Mouse (Mus musculus): ENCODE results near the gene Syndig1. TPM values are rescaled to one million over a fixed set of nuclear protein-coding genes. Genes with fewer than 3 reads are reported as not detected.

Gene Syndig1
- polyA plus RNA-seq, 1 experiment from 2014 or later = 15.0 TPM

- H3K27ac ChIP-seq = no peak overlapping the region
- no peaks in the 10 kb centered on the region for H3K36me3 ChIP-seq
- H3K4me3 ChIP-seq = no peak overlapping the region
- no peak for ATAC-seq (ENCODE audit: low FRiP score, low read depth)
- H3K9me3 ChIP-seq = no peaks in the 10 kb centered on the region
- H3K9ac ChIP-seq = no peak overlapping the region
- no peak overlapping the region for H3K4me2 ChIP-seq (replicated peaks)
- 89% methylated on average over 4 of the region's 4 CpGs for WGBS
- peaks cover 13% of the 10 kb centered on the region for H3K4me1 ChIP-seq
- H3K27me3 ChIP-seq (replicated peaks) = no peaks in the 10 kb centered on the region
These were observed 163.9 kb downstream of the Syndig1 start for GRCm38 (mm10) chr2:149992921-149993320.

DNA sequence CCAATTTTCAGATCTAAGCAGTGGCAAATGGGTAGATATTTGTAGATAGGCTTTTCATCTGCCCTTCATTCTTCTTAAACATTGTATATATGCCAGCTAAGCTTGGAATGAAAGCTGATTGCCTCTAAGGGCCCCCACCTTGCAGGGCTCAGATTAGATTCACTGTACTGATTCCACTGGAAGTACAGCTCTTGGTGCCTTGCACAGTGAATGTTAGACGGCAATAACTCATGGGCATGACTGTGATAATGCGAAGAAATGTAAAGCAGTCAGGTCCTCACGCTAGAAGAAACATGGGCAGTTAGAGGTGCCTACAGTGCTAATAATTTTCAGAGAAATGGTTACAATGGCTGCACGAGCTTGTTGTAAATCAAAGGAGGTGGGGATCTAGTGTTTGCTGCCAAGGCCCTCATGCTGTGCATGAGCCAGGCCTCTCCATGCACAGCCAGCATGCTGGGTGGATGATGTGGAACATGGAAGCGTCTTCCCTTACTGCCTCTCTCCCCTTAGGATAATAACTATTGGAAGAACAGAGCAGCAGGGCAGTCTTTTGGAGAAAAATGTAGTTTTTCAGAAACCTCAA lies 167.5 kb downstream of the Syndig1 start:
- no peak overlapping the region for H3K27ac ChIP-seq
- no peak overlapping the region for H3K4me2 ChIP-seq (replicated peaks)
- H3K36me3 ChIP-seq = no peaks in the 10 kb centered on the region
- ATAC-seq (ENCODE audit: low FRiP score, low read depth) = peak; percentile 38
- no peaks in the 10 kb centered on the region for H3K27me3 ChIP-seq (replicated peaks)
- peaks cover 13% of the 10 kb centered on the region for H3K4me1 ChIP-seq
- no peak overlapping the region for H3K9ac ChIP-seq
- WGBS = 49% methylated on average over 5 of the region's 5 CpGs
- H3K4me3 ChIP-seq = no peak overlapping the region
- no peaks in the 10 kb centered on the region for H3K9me3 ChIP-seq

- peak; percentile 41; the same call in 1 of the 2 replicates for ATAC-seq (ENCODE audit: low FRiP score, low read depth)
- H3K9ac ChIP-seq = no peak overlapping the region
- H3K27ac ChIP-seq = no peak overlapping the region
- no peaks in the 10 kb centered on the region for H3K9me3 ChIP-seq
- no peak overlapping the region for H3K4me2 ChIP-seq (replicated peaks)
- no peaks in the 10 kb centered on the region for H3K36me3 ChIP-seq
- peaks cover 13% of the 10 kb centered on the region for H3K4me1 ChIP-seq
- H3K4me3 ChIP-seq = no peak overlapping the region
- WGBS = 85% methylated on average over 2 of the region's 2 CpGs
- H3K27me3 ChIP-seq (replicated peaks) = no peaks in the 10 kb centered on the region
These were observed 168.6 kb downstream of the Syndig1 start for GRCm38 (mm10) chr2:149997657-149998056.

GRCm38 (mm10) chr2:149998373-149999108 lies 169.5 kb downstream of the Syndig1 start:
- no peak for ATAC-seq (ENCODE audit: low FRiP score, low read depth)
- no peak overlapping the region for H3K4me2 ChIP-seq (replicated peaks)
- H3K4me3 ChIP-seq = no peak overlapping the region
- H3K36me3 ChIP-seq = no peaks in the 10 kb centered on the region
- no peaks in the 10 kb centered on the region for H3K9me3 ChIP-seq
- no peaks in the 10 kb centered on the region for H3K27me3 ChIP-seq (replicated peaks)
- H3K9ac ChIP-seq = no peak overlapping the region
- H3K4me1 ChIP-seq = peaks cover 13% of the 10 kb centered on the region
- 86% methylated on average over 4 of the region's 4 CpGs for WGBS
- no peak overlapping the region for H3K27ac ChIP-seq

DNA sequence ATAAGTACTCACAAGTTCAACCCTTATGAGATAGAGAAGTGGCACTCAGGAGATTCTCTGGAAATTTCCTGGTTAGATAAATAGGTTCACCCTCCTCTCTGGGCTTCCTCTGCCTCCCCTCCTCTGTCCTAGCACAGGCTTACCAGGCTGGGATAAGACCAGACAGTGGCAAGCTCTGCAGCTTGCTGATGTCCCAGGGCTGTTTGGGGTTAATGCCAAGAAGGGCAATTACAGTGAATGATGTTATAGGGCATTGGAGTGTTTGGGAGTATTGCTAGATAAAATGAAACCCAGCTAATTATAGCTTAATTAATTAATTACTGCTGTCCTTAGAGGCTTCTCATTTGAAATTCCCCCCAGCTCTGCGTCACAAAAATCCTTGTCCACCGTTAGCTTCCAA lies 171.6 kb downstream of the Syndig1 start:
- Histone ChIP-seq H3K9me3 (no peaks in the 10 kb centered on the region), H3K4me3 (no peak overlapping the region), H3K4me2 (replicated peaks) (no peak overlapping the region), H3K4me1 (peaks cover 13% of the 10 kb centered on the region), H3K27me3 (replicated peaks) (no peaks in the 10 kb centered on the region), H3K27ac (no peak overlapping the region), H3K9ac (no peak overlapping the region), H3K36me3 (no peaks in the 10 kb centered on the region)
- WGBS = 76% methylated on average over 2 of the region's 2 CpGs
- ATAC-seq (ENCODE audit: low FRiP score, low read depth) = no peak

DNA sequence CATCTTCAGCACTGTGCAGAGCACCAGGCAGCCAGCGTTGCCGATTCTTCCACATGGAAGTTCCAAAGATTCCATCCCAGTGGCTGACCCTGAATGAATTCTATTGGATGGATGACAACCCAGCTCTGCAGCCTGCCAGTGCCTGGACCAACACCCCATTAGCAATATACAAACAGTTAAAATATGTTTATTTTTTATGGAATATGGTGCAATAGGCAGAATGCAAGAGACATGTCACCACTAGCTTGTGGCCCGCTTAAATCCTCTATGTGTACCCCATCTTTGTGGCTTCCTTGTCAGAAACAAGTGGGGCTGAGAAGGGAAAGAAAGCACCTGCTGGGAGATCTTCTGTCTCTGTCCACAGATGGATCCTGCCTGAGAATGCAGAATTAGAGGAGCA lies 174.5 kb downstream of the Syndig1 start:
- H3K4me1 ChIP-seq = no peaks in the 10 kb centered on the region
- H3K4me3 ChIP-seq = no peak overlapping the region
- no peaks in the 10 kb centered on the region for H3K27me3 ChIP-seq (replicated peaks)
- H3K36me3 ChIP-seq = no peaks in the 10 kb centered on the region
- ATAC-seq (ENCODE audit: low FRiP score, low read depth) = no peak
- H3K9me3 ChIP-seq = no peaks in the 10 kb centered on the region
- no peak overlapping the region for H3K9ac ChIP-seq
- no peak overlapping the region for H3K4me2 ChIP-seq (replicated peaks)
- 87% methylated on average over 3 of the region's 3 CpGs for WGBS
- no peak overlapping the region for H3K27ac ChIP-seq

DNA sequence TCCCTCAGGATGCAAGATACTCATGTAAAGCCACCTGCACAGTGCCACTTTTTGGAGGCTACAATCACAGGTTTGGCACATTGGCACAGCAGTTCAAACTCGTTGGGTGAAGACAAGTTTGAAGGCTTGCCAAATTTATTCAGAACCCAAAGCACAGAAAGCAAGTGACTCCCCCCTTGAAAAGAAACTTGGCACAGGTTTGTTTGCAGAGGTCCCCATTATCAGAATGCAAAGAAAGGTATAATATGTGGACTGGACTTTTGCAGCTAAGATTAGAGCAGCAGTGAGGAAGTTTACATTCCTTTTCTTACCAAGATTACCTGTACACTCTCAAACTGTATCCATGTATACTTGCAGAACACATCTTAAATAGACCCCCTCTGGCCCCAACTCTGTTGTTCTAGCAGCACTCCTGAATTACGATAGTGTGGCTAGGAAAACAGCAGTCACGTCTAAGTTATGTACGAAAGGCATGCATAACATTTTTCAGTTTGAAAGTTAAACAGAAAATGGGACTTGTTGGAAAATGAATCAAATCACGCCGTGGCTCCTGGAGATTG lies 183.9 kb downstream of the Syndig1 start:
- Histone ChIP-seq H3K36me3 (no peaks in the 10 kb centered on the region), H3K27me3 (replicated peaks) (no peaks in the 10 kb centered on the region), H3K4me3 (no peak overlapping the region), H3K9ac (no peak overlapping the region), H3K4me2 (replicated peaks) (no peak overlapping the region), H3K4me1 (no peaks in the 10 kb centered on the region), H3K9me3 (no peaks in the 10 kb centered on the region), H3K27ac (no peak overlapping the region)
- 88% methylated on average over 6 of the region's 6 CpGs for WGBS
- ATAC-seq (ENCODE audit: low FRiP score, low read depth) = no peak

- Histone ChIP-seq H3K9me3 (no peaks in the 10 kb centered on the region), H3K27ac (no peak overlapping the region), H3K4me2 (replicated peaks) (no peak overlapping the region), H3K36me3 (no peaks in the 10 kb centered on the region), H3K9ac (no peak overlapping the region), H3K27me3 (replicated peaks) (no peaks in the 10 kb centered on the region), H3K4me1 (no peaks in the 10 kb centered on the region), H3K4me3 (no peak overlapping the region)
- 41% methylated on average over 4 of the region's 4 CpGs for WGBS
- ATAC-seq (ENCODE audit: low FRiP score, low read depth) = no peak
These were observed 184.8 kb downstream of the Syndig1 start for GRCm38 (mm10) chr2:150013785-150014184.

GRCm38 (mm10) chr2:150016303-150016702 lies 187.3 kb downstream of the Syndig1 start:
- no peaks in the 10 kb centered on the region for H3K36me3 ChIP-seq
- H3K4me2 ChIP-seq (replicated peaks) = no peak overlapping the region
- ATAC-seq (ENCODE audit: low FRiP score, low read depth) = no peak
- 62% methylated on average over 5 of the region's 5 CpGs for WGBS
- no peaks in the 10 kb centered on the region for H3K4me1 ChIP-seq
- H3K9me3 ChIP-seq = no peaks in the 10 kb centered on the region
- H3K4me3 ChIP-seq = no peak overlapping the region
- H3K9ac ChIP-seq = no peak overlapping the region
- H3K27me3 ChIP-seq (replicated peaks) = no peaks in the 10 kb centered on the region
- no peak overlapping the region for H3K27ac ChIP-seq

DNA sequence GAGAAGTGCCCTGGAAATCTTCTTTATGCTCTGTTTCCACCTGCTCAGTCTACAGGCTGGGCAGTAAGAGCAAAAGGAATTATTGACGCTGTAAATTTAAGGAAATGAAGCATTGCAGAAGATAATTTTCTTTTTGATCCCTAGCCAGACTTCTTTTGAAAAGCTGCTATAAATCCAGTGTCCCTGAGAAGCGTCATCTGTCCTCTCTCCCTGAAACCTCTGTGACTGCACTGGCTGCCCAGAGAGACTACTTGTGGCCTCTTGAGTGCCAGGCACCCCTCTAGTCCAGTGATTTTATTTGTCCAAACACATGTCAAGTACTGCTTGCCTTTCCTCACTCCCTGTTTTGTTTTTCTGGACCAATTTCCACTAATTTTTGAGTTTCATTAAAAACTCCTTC lies 191.7 kb downstream of the Syndig1 start:
- no peak for ATAC-seq (ENCODE audit: low FRiP score, low read depth)
- whole genome bisulfite sequencing = 79% methylated on average over 2 of the region's 2 CpGs
- no peaks in the 10 kb centered on the region for H3K36me3 ChIP-seq
- H3K9me3 ChIP-seq = no peaks in the 10 kb centered on the region
- H3K4me1 ChIP-seq = peaks cover 5% of the 10 kb centered on the region
- H3K27me3 ChIP-seq (replicated peaks) = no peaks in the 10 kb centered on the region
- no peak overlapping the region for H3K9ac ChIP-seq
- H3K4me2 ChIP-seq (replicated peaks) = no peak overlapping the region
- no peak overlapping the region for H3K27ac ChIP-seq
- no peak overlapping the region for H3K4me3 ChIP-seq

GRCm38 (mm10) chr2:150023873-150024339 lies 194.9 kb downstream of the Syndig1 start:
- peak; percentile 97 for ATAC-seq (ENCODE audit: low FRiP score, low read depth)
- H3K36me3 ChIP-seq = no peaks in the 10 kb centered on the region
- no peak overlapping the region for H3K4me2 ChIP-seq (replicated peaks)
- H3K27me3 ChIP-seq (replicated peaks) = no peaks in the 10 kb centered on the region
- 15% methylated on average over 2 of the region's 2 CpGs for WGBS
- H3K9ac ChIP-seq = no peak overlapping the region
- H3K9me3 ChIP-seq = no peaks in the 10 kb centered on the region
- H3K4me3 ChIP-seq = no peak overlapping the region
- H3K27ac ChIP-seq = no peak overlapping the region
- peaks cover 5% of the 10 kb centered on the region for H3K4me1 ChIP-seq

DNA sequence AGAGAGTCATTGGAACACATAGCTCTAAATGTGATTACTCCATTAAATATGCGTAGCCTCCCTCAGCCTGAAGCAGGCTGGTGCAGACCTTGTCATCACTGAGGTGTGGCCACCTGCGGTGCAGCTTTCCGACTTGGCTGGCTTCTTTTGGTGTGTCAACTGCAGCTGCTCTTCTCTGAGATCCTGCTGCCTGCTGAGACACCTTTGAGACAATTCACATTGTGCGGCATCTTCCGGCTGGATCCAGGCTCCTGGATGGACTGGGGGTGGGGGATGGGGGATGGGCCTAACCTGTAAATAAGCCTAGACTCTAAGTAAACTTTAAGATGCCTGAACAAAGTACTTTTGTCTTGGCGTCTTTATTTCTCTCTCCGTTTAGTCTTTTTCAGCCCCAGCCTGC lies 214.5 kb downstream of the Syndig1 start:
- Histone ChIP-seq H3K27ac (no peak overlapping the region), H3K9me3 (no peaks in the 10 kb centered on the region), H3K4me3 (no peak overlapping the region), H3K36me3 (no peaks in the 10 kb centered on the region), H3K4me2 (replicated peaks) (no peak overlapping the region), H3K27me3 (replicated peaks) (no peaks in the 10 kb centered on the region), H3K4me1 (no peaks in the 10 kb centered on the region), H3K9ac (no peak overlapping the region)
- no peak for ATAC-seq (ENCODE audit: low FRiP score, low read depth)
- WGBS = 87% methylated on average over 7 of the region's 7 CpGs
